Mouse (Mus musculus): Measurements from ENCODE around the gene Arsa.

Gene Arsa

DNA sequence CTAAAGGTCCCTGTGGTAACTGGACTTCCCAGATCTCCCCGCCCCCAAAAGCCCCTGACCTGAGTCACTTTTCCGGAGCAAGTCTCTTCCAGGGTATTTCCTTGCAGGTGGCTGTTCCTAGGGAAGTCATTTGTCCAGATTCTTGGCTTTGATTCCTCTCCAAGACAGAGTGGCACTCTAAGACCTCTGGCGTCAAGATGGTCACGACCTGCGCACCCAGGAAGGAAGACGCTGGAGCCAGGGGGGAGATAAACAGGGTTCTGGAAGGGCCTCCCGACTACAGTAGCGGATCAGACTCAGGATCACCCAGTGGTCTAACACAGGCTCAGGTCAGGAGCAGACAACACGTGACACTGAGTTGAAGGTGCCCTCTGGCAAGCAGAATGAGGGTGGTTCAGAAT, at the start of gene Arsa:
Arsa (minus strand) TSS at position 335 of the 401 bp plus-strand sequence.
- no peak for DNase-seq (ENCODE audit: low spot score)

DNA sequence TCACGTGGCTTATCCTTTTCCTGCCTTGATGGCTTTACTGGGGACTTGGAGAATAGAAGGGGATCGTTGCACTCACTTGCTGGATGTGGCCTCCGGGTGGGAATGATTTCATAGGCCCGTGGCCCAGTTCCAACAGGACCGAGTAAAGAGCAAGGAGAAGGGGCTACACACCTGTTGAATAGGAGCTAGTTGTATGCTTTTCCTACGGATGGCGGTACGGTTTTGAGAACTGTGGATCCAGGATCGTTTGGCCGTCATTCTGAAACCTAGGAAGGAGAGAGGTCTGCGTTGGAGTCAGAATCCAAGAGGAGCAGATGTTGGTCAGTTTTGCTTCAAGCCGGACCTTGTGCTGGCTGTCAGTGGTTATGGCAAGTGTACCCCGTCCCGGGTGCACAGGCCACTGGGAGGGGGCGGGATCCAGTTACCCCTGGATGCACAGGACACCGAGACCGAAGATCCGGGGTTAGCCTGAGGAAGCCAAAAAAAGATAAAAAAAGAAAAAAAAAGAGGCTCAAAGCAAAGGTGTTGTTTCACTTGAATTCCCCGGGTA, 49.6 kb upstream of the Arsa start:
- DNase-seq (ENCODE audit: low spot score): no peak

DNA sequence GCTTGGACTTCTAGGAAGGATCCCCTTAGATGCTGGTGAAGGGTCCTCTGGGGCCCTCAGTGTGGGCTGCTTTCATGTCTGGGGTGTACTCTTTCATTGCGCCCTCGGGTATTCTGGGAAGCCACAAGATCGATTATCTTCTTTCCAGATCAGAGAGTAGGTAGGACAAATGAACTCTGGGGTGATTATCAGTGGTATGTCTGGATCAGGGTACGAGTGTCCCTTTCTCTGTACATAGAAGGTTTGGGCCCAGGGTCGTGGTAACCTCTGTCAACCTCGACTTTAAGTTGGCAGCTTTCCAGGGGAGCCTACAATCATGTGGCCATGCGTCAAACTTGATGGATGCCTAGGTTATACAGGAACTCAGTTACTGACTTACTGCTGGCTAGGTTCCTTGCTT, 48.7 kb upstream of the Arsa start:
- no peak for DNase-seq (ENCODE audit: low spot score)

DNA sequence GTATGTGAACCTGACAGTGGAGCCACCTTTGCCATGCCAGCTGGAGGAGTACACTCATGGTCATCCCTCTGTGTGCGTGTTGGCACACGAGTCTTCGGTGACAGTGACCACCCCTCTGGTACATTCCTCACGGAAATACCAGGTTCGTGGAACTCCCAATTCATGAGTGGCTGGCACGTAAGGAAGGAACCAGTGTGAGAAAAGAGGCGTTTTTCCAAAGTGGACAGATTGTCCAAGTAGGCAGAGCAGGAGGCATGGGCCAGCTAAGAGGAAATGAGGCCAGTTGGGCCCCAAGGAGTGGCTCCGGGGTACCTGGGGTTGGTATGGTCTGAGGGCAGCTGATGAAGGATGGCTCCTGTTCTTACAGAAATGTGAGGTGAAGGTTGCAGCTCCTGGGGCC, 48.2 kb upstream of the Arsa start:
- DNase-seq (ENCODE audit: low spot score): no peak

DNA sequence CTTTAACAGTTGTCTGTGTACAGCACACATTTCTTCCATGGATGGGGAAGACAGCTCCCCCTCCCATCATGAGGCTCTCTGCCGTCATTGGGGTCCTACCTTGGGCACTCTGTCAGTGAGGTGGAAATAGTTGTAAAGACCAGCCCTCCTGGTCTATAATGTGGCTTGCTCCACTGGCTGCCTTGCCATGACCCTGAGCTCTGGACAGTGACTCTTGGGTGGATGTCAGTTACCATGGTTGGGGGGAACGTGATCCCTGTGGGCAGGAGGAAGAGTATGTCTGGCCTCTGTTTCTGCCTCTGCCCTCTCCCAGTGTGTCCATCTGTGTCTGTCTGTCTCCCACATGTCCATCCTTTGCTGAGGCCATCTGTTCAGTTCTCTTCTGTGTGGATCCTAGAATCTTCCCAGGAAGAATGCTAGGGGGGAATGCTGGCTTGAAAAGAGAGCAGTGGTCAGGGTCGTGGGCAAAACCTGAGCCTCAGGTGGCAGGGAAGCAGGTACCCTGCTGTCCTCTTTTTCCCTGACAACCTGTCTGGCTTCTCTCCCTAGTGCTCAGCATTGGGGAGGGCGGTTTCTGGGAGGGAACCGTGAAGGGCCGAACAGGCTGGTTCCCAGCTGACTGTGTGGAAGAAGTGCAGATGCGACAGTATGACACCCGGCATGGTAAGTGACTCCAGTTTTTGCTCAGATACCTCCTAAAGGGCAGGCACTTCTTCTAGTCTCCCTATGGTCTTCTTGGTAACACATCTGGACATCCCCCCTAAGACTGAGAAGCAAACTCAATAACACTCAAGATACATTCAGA, 47.6 kb upstream of the Arsa start:
- DNase-seq (ENCODE audit: low spot score): no peak

DNA sequence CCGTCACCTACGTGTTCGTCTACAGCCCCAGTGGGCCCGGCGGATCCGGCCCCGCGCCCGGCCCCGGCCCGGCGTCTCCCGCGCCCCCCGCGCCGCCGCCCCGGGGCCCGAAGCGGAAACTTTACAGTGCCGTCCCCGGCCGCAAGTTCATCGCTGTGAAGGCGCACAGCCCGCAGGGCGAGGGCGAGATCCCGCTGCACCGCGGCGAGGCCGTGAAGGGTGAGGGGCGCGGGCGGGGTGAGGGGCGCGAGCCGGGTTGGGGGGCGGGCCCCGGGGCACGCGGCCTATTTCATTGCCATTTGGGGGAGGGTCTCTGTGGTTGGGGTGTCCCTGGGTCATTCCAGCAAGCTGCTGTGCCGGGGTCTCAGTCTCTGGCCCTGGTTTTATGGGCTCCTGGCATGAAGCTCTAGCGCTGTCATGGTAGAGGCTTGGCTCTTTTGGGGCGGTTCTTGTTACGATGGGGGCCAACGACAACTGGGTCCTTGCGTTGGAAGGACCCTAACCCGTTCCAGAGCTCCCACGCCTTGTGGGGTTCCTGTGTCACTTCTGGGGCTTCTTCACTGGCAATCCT, 46.9 kb upstream of the Arsa start:
- DNase-seq (ENCODE audit: low spot score): no peak

DNA sequence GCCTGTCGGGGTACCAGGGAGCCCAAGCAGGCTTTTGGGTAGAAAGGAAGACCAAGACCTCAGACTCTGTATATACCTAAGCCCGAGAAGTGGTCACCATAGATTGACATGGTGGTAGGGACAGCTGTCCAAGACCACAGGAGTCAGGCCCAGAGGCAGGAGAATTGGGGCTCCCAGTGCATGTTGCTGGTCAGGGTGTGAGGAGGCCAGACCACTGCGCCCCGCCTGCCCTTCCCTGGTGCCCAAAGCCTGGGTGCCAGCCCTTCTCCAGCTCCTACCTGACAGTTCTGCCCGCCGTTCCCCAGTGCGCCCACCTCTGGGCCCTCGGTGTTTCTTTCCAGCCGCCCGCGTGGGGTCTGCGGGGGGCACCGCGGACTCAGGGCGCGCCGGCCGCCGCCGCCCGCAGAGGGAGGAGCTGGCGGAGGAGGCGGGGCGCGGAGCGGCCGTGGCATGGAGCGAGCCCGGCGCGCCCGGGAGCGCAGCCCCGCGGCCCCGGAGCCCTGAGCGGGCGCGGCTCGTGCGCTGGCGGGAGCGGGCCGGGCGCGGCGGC, 46.1 kb upstream of the Arsa start:
- DNase-seq (ENCODE audit: low spot score): no peak

DNA sequence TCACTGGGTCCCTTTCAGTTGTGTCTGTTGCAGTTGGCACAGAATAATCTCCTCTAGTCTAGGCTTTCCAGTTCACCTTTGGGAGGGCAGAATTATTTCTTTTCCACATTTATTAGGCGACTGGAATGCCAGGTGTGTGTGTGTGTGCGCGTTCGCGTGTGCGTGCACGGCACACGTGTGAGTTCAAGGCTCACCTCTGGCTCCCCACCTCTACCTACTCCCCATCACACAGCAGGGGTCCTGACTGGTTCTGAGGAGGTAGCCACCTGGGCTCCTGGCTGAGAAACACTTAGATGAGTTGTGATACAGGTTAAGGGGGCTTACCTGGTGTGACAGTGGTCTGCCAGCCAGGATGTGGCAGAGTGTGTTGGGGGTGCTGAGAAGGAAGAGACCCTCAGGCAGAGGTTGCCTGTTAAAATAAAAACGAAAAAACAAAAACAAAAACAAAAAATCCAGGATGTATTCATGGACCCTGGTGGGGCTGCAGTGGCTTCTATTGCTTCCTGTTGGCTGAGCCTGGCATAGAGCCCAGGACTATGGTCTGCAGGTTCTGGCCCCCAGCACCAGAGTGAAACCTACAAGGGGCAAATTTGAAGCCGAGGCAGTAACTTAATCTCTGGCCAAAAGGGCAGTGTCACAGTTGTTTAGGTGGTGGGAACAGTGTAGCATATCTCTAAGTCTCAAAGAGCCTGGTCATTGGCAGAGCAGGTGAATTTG, 45.5 kb upstream of the Arsa start:
- DNase-seq (ENCODE audit: low spot score): no peak

DNA sequence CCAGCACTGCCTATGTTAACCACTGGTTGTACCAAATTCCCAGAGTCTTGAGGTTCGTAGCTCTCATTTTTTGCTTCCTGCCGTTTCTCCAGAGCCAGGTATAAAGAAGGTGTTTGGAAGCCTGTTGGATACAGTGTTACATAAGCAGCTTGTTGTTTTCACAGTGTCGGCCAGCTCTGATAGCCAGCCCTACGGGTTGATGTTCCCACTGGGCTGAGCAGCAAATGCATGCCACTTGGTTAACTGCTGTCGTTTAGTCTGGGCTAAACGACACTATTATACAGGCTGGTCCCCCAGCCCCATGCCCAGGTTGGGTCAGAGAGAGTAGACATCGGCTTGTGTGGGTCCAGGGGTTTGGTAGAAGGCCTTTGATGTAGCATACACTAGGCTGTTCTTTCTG, 44.7 kb upstream of the Arsa start:
- DNase-seq (ENCODE audit: low spot score): no peak

DNA sequence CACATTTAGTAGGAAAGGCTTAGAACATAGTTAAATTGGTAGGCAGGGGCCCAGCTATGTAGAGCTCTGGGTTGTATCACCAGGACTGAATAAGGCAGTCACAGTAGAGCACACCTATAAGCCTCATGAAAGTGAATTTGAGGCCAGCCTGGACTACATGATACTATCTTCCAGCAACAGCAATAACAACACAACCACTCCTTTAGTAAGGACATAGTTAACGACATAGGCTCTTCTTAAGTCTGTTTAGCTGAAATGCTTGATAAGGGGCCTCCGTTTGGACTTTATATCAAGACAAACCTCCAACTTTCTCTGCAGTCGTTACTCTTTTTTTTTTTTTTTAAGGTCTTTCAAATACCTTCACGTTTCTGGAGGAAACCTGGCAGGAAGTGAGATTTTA, 35.5 kb upstream of the Arsa start:
- no peak for DNase-seq (ENCODE audit: low spot score)

DNA sequence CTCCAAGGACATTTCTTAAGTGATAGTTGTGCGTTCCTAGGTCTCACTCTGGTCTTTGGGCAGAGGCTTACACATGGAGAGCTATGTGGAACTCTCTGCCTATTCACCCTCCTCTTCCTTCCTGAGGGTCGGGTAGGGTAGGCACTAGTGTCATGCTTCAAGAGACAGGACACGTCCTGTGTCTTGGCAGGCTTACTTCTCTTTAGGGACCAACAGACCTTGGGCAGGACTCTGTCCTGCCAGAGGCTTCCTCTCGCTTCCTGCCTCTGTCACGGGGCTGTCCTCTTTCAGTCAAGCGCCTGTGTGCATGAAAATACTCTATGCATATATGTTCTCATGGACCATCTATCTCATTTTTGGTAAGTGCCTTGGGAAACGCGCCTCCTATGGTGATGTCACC, 30.5 kb upstream of the Arsa start:
- DNase-seq (ENCODE audit: low spot score): no peak

DNA sequence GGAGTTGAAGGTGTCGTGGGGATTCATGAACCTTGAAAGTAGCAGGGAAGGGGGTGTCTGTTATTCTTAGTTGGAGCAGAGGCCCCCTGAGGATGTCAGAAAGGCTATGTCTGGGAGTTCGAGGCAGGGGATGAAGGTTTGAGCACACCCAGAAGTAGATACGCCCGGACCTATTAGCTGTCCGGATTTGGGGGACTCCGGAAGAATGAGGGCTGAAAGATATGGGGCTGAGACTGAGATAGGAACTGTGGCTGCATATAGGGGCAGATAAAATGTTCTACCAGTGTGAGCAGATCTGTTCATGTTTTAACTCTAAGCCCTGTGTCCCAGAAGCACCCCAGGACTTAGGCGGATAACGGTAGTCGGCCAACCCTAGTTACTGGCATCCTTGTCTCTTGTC, 27.6 kb upstream of the Arsa start:
- no peak for DNase-seq (ENCODE audit: low spot score)

DNA sequence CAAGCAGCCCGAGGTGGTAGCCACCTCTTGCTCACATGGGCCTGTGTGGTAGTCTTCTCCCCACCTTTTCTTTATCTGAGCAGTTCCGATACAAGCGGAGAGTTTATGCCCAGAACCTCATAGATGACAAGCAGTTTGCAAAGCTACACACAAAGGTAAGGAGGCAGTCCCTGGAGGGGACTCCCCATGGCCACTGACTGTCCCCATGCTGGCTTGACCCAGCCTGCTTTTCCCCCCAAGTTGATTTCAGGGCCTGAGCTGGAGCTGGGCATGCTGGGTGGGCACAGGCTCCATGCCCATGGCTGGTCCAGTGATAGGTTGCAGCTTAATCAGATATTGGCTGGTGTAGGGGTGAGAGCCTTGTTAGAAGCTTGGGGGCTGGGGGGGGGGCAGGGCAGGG, 24.1 kb upstream of the Arsa start:
- no peak for DNase-seq (ENCODE audit: low spot score)

DNA sequence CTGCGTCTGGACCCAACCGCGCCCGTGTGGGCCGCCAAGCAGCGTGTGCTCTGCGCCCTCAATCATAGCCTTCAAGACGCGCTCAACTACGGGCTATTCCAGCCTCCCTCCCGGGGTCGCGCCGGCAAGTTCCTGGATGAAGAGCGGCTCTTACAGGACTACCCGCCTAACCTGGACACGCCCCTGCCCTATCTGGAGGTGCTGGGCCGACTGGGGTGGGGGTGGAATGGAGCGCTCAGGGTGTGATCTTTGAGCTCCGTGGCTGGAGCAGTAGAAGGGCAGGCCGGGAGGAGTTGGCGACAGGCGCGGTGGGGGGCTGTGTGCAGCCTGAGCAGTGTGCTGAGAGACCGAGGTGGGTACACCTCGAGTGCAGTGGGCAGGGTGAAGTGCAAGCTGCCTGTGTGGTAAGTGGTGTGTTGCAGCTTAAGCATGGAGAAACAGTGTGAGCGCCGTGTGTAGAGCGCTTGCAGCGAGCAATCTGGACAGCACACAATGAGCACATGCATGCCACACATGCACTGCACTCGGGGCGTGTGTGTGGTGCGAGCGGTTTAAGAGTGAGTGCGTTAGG, 23.1 kb upstream of the Arsa start:
- DNase-seq (ENCODE audit: low spot score): no peak

DNA sequence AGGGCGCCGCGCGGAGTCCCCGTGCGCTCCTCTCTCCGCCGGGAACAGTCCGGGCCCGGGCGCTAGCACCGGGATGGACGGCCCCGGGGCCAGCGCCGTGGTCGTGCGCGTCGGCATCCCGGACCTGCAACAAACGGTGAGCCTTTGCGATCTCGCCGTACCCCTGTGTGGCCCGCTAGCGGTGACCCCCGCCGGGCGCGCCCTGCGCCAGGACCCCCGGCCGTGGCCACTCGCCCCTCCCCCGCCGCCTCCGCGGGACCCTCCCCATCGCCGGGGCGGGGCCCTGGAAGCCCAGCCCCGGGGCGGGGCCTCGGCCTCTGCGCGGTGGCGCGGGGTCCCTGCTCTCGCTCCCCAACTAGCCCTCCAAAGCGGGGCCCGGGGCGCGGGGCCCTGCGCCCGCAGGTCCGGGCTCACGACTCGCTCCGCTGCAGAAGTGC, 22.6 kb upstream of the Arsa start:
- DNase-seq (ENCODE audit: low spot score): no peak

DNA sequence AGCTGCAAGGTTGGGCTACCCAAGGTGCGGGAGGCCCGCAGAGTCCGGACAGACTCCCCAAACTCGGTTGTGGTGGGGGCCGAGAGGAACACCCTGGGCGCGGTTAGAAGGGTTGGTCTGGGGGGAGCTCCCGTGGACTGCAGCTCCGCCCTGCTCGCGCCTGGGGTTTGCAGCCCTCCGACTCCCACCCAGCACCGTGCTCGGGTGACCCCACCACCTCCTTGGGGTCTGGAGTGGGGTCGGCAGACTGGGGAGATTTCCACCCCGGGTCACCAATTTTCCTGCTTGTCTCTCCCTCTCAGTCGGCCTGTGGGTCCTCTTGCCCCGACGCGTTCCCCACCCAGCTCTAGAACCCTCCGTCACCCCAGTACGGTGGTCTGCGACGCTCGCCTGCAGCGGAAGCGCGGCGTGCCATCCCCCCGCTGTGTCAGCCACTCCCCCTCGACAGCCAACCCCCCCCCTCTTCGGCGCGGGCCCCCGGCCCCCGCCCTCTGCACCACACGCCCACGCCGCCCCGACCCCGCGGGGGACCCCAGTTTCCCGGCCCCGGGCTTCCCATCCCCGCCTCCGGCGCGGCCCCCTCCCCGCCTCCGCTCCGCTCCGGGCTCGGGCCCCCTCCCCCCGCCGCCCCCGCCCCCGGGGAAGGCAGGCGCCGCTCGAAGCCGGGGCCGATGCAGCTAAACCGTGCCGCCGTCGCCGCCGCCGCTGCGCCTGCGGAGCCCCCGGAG, 21.9 kb upstream of the Arsa start, which contains the start of gene Shank3:
Shank3 (plus strand) TSS at position 663 of the 728 bp plus-strand sequence.
- no peak for DNase-seq (ENCODE audit: low spot score)

DNA sequence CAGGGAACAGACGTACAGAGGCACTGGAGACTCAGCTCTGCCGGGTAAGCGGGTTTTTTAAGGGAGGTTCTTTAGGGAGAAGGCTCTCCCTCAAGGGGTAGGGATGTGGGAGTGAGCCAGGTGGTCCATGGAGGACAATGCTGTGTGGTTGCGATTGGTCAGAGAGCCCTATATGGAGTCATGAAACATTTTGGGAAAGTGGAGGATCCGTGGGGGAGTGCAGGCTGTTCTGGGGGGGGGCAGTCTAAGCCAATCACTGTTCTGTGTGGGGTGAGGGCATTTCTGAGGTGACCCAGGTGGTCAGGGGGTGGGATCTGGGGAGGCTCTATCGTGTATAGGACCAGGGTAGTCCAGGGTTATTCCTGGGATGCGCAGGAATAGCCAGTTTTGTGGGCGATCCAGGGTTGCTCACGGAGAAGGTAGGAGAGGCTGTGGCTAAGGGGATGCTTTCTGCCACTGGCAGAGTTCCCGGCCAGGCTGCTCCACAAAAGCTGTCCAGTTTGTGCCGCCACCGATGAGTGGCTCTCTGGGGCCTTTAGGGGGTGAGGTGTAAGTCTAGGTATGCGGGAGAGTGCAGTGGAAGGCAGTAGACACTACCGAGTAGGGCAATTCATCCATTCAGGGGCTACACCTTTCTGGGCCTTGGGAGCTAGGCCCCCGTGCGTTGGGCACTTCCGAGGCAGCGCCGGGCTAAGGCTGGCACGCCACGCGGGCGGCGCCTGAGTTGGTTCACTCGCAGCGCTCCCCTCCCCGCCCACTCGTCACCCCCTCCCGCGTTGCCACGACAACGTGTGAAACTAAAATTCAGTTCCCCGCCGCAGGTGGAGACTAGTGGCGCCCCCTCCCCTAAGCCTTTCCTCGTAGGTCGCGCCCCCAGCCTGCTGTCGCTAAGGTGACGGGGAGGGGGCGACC, 21.1 kb upstream of the Arsa start:
- no peak for DNase-seq (ENCODE audit: low spot score)

DNA sequence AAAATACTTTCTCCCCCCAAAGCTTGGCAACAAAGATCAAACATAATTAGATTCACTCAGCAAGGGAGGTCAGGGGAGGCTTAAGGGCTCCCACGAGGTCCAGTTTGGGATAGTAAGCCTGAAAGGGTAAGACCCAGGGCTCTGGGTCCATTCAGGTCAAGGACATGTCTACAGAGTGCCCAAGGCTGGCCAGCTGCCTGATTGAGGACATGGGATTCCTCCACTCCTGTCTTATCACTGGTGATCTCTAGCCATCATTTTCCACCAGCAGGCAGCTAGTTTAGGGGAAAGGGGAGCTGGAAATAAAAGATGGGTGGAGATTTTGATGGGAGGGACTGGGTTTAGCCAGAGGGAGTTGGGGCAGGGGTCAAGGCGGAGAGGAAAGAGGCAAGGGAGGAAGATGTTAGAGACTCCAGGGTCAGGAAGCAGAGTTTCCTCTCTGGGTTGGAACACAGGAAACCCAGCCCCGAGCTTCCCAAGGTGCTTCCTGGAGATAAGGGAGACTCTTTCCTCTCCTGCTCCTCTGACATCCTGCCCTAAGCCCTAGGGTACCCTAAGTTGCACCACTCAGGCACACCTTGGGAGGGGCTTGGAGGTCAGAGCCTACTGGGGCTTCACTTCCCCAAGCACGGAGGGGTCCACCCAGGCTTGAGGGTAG, 20.3 kb upstream of the Arsa start:
- DNase-seq (ENCODE audit: low spot score): no peak

DNA sequence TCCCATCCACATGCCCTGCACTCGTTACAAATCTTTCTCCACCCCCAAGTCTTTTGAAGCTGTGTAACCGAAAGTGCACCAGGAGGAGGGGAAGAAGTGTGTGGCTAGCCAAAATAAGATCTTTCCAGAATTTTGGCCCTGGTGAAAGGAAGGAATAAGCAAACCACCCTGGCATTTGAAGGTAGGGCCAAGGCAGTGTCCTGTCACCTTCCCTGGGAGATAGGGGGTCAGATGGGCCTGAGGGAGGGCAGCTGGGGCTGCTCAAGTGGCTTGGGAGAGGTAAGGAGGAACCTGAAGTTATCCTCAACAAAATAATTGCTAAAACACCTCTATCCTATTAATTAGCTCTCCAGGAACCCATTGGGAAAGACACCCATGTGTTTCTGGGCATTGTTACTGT, 19.6 kb upstream of the Arsa start:
- no peak for DNase-seq (ENCODE audit: low spot score)

DNA sequence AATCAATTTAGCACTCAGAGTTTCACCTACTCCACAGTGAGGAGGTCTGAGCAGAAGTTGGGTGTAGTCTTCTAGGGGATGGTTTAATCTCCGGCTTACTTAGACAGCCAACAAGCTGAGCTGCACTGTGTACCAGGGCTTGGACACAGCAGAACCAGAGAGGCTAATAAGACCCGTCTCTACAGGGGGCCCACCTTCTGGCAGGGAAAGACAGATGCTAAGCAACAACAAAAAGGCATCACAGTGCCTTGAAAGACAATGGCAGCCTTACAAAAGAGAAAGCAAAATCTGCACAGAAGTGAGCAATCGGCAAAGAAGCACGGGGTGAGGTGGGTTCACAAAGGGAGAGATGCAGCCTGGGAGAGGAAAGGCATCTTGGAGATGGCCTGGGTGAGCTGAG, 18.9 kb upstream of the Arsa start:
- DNase-seq (ENCODE audit: low spot score): no peak
